ENCODE assay signal across 7 mouse cellular contexts in genomic region chr7:28372251-28373108, GRCm38 (mm10). TPM values are rescaled to one million over a fixed set of nuclear protein-coding genes. Genes with fewer than 3 reads are reported as not detected.
DNase-seq lines count a peak whose midpoint lies in the region; ATAC-seq lines count a peak whose summit lies in the region.

Gene Plekhg2, minus strand, starts transcription at chr7:28372599.

- H3K27ac ChIP-seq in embryonic facial prominence, embryonic 11.5 days (replicated peaks; ENCODE audit: low read depth, low read length), result peak within 1 kb of the TSS; percentile 93
- H3K27ac ChIP-seq in limb, embryonic 10.5 days, result peak within 1 kb of the TSS; percentile 98
- peak within 1 kb of the TSS; percentile 88 for H3K27ac ChIP-seq in midbrain, embryonic 13.5 days

- peak; percentile 97 for DNase-seq in adrenal gland, postnatal 14 days
- DNase-seq in embryonic facial prominence, embryonic 11.5 days (ENCODE audit: low spot score), result peak; percentile 99
- peak; percentile 100 for DNase-seq in kidney, adult 11 months
- DNase-seq in limb, embryonic 10.5 days (ENCODE audit: low spot score), result peak; percentile 99
- DNase-seq in spleen, adult 12 weeks (ENCODE audit: low spot score), result peak; percentile 94

- peaks cover 4% of the 10 kb centered on the region for H3K4me1 ChIP-seq in embryonic facial prominence, embryonic 11.5 days (ENCODE audit: control insufficient read depth, insufficient read depth, low read length)
- H3K4me1 ChIP-seq in limb, embryonic 10.5 days, result peaks cover 58% of the 10 kb centered on the region
- H3K4me1 ChIP-seq in midbrain, embryonic 13.5 days (replicated peaks), result peaks cover 39% of the 10 kb centered on the region

- ATAC-seq in embryonic facial prominence, embryonic 11.5 days (replicated peaks; ENCODE audit: insufficient number of reproducible peaks, low FRiP score, low TSS enrichment, low read depth), result peak; percentile 83
- peak; percentile 56 for ATAC-seq in granulocyte monocyte progenitor cell, adult 5-6 weeks (replicated peaks; ENCODE audit: poor library complexity, severe bottlenecking)
- peak; percentile 84 for ATAC-seq in midbrain, embryonic 13.5 days

- peak within 1 kb of the TSS; percentile 96 for H3K9ac ChIP-seq in embryonic facial prominence, embryonic 11.5 days (replicated peaks; ENCODE audit: low read length)
- peak within 1 kb of the TSS; percentile 82 for H3K9ac ChIP-seq in midbrain, embryonic 13.5 days (replicated peaks)

- under 1% methylated on average over 64 of the region's 66 CpGs for WGBS in embryonic facial prominence, embryonic 11.5 days
- WGBS in limb, embryonic 10.5 days, result under 1% methylated on average over 66 of the region's 66 CpGs
- WGBS in midbrain, embryonic 13.5 days, result under 1% methylated on average over 66 of the region's 66 CpGs

- peaks cover 12% of the 10 kb centered on the region for H3K36me3 ChIP-seq in embryonic facial prominence, embryonic 11.5 days (replicated peaks; ENCODE audit: control insufficient read depth, insufficient read depth, low read depth, low read length)
- peaks cover 36% of the 10 kb centered on the region for H3K36me3 ChIP-seq in limb, embryonic 10.5 days
- peaks cover 12% of the 10 kb centered on the region for H3K36me3 ChIP-seq in midbrain, embryonic 13.5 days

- H3K27me3 ChIP-seq in embryonic facial prominence, embryonic 11.5 days (ENCODE audit: control insufficient read depth, insufficient read depth, low read length), result no peaks in the 10 kb centered on the region
- no peaks in the 10 kb centered on the region for H3K27me3 ChIP-seq in limb, embryonic 10.5 days (ENCODE audit: low read depth, poor library complexity, severe bottlenecking)
- H3K27me3 ChIP-seq in midbrain, embryonic 13.5 days, result peaks cover 4% of the 10 kb centered on the region

- peak within 1 kb of the TSS; percentile 89 for H3K4me3 ChIP-seq in embryonic facial prominence, embryonic 11.5 days (ENCODE audit: low read depth, low read length)
- peak within 1 kb of the TSS; percentile 82 for H3K4me3 ChIP-seq in limb, embryonic 10.5 days
- H3K4me3 ChIP-seq in midbrain, embryonic 13.5 days (replicated peaks), result peak within 1 kb of the TSS; percentile 82

- H3K9me3 ChIP-seq in embryonic facial prominence, embryonic 11.5 days (replicated peaks; ENCODE audit: control insufficient read depth, low read length), result no peaks in the 10 kb centered on the region
- no peaks in the 10 kb centered on the region for H3K9me3 ChIP-seq in limb, embryonic 10.5 days (replicated peaks)
- H3K9me3 ChIP-seq in midbrain, embryonic 13.5 days, result no peaks in the 10 kb centered on the region

- H3K4me2 ChIP-seq in embryonic facial prominence, embryonic 11.5 days (ENCODE audit: low read depth, low read length), result peak within 1 kb of the TSS; percentile 82
- peak within 1 kb of the TSS; percentile 95 for H3K4me2 ChIP-seq in midbrain, embryonic 13.5 days (replicated peaks)

RNA-seq across cellular contexts. Expression of gene Plekhg2, which starts in this region (rescaled TPM):
- total RNA-seq in adrenal gland, postnatal 14 days (2021), result 27.9 and 32.6 TPM in 2 replicates
- 38.8 and 50.0 TPM in 2 replicates for polyA plus RNA-seq in embryonic facial prominence, embryonic 11.5 days (2014; fragmentation: Nextera tagmentation; extraction: Ambion mirVana)
- 4.1 and 6.1 TPM in 2 replicates for total RNA-seq in granulocyte monocyte progenitor cell, adult 5-6 weeks (2014; fragmentation: Nextera tagmentation)
- 0.88 and 1.1 TPM in 2 replicates for total RNA-seq in granulocyte monocyte progenitor cell, adult 5-6 weeks (2017)
- 90.5 and 118 TPM in 2 replicates for polyA plus RNA-seq in limb, embryonic 10.5 days (2016; fragmentation: Nextera tagmentation; extraction: Ambion mirVana)
- polyA plus RNA-seq in midbrain, embryonic 13.5 days (2015; fragmentation: Nextera tagmentation; extraction: Ambion mirVana), result 34.5 and 37.6 TPM in 2 replicates

Comparison
In these comparisons a context has a peak if more than half of its experiments do, and no peak if none do; other contexts are left out.
1. Peak in every context shown above with its lines: DNase-seq, ATAC-seq, H3K4me3 ChIP-seq and H3K27ac ChIP-seq.